Mouse (Mus musculus) frontal cortex, postnatal 25 days (tissue): Measurements from ENCODE around the gene Cxcl2.

Source experiments
- DNase-seq, 2 experiments: peaks; one replicate each; pipeline ENCODE4 v3.0.0; 2022; ENCODE audit warnings: low spot score in 2 of 2

Gene Cxcl2

DNA sequence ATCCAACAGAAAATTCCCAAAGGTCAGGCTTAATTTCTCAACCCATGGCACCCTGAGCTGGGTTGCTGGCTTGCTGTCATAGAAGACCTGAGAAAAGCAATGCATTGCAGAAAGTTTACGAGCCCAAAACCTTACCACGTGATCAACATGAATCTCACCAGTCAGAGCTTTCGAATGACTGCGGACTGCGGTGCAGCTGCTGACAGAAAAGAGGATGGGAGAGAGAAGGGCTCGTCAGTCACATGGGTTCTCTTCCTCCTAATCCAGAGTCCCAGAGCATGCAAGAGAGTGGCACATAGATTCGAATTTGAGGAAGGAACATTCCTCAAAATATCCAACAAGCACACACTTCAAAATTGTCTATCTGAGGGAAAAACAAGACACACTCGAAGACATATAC, 9.4 kb upstream of the Cxcl2 start:
- DNase-seq: no peak

DNA sequence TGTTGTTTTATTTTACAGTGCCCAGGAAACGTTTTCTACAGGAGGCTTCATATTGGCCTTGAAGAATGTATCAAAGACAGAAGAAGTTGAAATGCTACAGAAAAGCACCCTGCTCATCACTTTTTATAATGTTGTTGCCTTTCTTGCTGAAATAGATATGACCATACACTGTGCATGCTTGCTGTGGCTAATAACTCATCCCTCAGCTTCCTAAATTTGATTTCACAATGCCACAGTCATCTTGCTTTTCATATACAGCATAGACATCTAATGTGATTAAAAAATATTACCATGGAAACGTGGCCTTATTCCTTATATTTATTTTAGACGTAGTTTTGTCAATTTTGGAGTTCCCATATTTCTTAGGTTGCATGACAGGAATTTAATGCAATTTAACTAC, 6.2 kb upstream of the Cxcl2 start:
- DNase-seq: no peak

DNA sequence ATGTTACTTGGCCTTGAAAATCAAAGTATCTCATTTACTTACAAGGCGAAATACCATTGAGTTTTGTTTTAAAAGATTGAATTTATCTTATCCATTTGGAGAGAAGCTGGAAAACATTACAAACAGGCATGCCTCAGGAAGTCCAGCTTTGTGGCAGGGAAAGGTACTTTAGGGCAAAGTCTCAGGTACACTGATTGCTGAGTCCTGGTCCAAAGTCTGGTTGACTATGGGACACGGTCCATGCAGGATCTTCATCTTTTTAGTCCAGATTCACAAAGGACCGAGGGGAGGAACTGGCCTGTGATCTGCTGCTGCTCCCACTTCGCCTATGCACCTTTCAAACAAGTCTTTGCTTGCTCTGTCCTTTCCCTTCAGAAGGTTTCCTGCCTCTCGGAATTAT, 4.4 kb upstream of the Cxcl2 start:
- no peak for DNase-seq

GRCm38 (mm10) chr5:90900147-90900546, 3.5 kb upstream of the Cxcl2 start:
- DNase-seq: no peak

DNA sequence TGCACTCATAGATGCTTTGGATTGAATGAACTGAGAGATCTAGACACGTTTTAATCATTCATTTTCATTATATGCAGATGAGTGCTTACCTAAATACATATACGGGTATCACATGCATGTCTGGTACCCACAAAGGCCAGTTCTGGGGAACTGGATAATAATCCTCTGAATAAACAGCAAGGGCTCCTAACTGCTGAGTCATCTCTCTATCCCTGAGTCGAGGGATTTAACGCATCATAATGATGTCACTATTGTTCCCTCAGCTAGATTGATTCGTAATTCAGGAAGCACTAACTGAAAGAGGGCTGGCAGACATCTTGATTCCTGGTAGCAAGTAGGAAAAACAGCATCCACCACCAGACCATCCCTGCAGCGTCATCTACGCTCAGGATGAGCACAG, 3.0 kb upstream of the Cxcl2 start:
- DNase-seq: no peak

DNA sequence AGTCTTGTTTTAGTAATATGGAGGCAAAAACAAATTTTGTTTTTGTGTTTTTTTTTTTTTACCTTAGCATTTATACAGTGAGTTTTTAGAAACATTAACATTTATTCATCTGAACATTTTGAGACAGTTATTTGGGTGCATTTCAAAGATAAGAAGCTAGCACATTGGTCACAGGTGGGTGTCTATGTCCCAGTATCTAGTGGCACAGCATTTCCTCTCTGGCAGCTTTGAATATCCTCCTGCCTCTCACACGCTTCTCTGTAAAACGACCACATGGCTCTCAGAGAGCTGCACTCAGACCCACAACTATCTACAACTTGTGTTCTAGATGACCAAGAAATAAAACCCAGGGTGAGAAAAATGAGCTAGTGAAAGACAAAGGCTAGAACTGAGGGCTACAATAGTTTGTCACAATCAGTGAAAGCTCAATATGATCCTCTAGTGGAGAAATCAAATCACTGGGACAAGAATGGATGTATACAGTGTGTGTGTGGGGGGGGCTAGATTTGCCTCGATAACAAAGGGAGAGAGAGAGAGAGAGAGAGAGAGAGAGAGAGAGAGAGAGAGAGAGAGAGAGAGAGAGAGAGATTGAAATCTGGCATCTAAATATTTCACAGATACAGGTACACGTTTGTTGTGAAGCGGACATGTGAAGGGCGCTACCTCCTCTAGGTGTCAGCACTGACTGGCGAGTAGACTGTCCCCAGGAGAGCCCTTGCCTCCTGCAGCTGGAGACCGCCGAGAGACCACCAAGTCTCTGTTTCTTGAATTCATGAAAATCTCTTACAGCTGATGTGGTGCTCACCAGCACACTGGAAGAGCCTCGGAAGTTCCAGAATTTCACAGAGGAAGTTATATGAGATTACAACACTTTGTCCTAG, 1.1 kb upstream of the Cxcl2 start:
- DNase-seq: no peak

GRCm38 (mm10) chr5:90908983-90909382, 5.3 kb downstream of the Cxcl2 start:
- DNase-seq: peak; percentile 45 to 49

DNA sequence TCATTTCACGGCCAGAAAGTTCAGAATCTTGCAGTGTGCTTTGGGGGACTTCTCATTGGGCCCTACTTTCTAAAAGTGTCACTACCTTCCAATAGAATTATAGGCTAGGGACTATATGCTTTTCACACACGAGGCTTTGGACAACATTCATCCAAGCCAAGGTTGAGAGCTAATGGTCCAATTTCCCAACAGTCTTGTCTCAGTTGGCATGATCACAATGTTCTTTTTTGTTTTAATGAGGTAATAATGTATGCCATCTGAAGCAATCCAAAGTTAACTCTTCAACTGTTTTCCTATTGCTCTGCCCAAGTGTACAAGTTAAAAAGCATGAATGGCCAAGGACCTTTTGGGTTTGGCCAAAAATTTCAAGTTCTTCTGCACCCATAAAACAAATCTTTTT, 15.8 kb downstream of the Cxcl2 start:
- no peak for DNase-seq

DNA sequence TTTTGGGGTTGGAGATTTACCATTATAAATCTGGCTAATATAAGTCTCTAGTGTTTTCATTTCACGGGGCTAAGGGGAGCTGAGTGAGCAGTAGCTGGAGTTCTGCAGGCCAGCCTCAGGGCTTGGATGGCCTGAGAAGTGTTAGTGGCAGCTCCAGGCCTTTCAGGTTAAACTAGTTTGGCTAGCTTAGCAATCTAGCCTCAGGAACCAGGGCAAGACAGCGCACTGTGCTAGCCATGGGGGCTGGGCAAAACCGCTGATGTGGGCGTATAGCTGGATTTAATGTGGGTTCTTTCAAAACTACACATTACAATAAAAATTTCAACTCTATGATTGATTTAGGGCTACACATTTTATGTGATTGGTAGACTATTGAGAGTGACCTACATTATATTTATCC, 19.3 kb downstream of the Cxcl2 start:
- DNase-seq: no peak

- DNase-seq: no peak
These were observed 26.9 kb downstream of the Cxcl2 start for GRCm38 (mm10) chr5:90930546-90930945.

DNA sequence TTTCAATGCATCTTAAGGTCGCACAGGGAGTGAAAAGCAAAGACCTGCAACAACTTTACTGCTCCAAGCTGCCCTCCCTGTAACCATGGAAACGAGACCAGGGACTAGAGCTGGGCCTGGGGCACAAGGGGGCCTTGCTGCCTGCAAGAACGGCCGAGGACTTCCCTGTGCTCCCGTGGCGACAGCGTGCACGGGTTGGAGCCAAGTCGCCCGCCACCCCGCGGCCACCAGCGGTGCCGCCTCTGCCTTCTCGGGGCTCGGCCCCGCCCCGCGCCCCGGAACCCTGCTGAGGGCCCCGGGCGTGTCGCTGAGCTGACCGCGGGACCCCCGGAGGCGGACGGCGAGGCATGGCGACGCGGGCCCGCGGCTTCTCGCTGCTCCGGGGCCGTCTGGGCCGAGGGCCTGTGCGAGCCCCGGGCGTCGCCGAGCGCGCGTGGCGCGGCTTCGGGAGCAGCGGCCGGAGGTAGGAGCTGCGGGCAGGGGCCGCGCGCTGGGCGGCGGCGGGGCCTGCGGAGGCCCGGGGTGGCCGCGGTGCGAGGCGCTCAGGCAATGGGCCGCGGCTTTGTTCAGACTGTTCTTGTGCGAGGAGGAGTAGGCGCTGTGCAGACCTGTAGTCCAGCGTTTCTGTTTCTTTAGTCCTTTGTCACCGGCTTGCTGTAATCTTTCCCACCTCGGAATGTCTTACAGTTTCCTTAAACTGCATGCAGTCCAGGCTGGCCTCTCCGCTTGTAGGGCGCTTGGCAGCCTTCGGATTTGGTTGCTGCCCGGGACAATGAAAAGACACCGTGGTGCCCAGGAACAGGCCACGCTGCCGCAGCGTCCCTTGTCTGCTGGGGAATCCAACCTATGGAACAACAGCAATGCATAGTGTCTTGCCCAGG, 27.5 kb downstream of the Cxcl2 start, which contains the start of gene Mthfd2l:
Mthfd2l (plus strand) TSS at position 147 of the 881 bp plus-strand sequence.
- DNase-seq: peak; percentile 51 to 66

GRCm38 (mm10) chr5:90931911-90932310, 28.2 kb downstream of the Cxcl2 start:
- no peak for DNase-seq

DNA sequence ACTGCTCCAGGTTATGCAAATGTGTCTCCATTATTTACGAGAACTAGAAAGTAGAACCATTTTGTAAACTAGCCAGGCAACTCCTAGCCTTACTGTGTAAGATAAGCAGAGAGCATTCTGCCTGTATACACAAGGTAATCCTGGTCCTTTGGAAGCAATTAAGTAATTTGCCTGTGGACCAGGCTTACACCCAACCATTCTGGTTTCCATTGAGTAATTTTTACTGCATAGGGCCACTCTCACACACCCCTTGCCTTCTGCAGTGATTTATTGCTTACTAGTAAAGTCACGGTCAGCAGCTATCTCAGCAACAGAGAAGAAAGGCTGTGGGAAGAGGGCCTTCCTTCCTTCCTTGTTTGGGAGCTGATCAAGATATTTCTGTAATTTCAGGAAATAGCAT, 33.0 kb downstream of the Cxcl2 start:
- DNase-seq: no peak

DNA sequence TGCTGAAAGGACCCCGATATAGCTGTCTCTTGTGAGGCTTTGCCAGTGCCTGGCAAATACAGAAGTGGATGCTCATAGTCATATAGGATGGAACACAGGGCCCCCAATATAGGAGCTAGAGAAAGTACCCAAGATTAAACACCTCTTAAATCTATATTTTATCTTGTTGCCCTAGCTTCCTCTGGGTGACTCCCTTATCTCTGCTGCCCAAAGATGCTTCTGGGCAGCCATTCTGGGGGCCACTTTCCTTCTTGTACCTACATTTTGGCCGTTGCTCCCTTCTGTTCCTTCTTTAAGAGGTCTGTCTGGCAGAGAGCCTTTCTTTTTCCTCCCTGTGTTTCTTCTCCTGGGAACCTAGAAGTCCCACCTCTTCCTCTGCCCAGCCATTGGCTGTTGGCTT, 41.8 kb downstream of the Cxcl2 start:
- no peak for DNase-seq

DNA sequence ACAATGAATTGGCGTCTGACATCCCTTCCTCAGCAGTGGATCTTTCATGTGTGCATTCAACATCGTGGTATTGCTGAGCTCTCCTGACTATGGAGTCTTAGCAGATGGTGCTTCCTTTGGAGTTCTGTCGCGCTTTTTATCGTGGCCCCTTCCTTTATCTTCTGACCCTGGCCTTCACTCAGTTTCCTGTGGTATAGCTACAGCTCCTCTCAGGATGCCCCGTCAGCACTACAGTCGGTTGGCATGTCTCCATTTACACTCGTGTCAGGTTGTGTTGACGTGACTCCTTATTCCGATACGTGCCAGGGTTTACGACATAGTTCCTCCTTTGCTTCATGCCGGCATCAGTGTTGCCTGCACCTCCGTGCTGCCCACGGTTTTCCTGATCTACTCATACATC, 45.8 kb downstream of the Cxcl2 start:
- DNase-seq: no peak

DNA sequence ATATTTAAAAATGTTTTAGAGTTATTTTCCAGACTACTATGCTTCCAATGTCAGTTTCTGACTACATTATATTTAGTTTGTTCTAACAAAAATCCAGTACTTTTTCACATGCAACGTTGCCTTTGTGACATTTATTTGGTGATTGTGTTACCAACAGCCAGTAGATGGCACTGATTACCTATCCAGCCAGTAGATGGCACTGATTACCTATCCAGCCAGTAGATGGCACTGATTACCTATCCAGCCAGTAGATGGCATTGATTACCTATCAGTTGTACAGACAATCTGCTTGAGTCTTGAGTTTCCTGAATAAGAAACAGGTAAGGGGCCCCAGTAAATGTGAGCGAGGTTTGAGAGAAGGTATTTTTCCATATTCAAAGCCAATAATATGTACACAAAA, 47.8 kb downstream of the Cxcl2 start:
- peak in 1 of 2 experiments; percentile 22 for DNase-seq

DNA sequence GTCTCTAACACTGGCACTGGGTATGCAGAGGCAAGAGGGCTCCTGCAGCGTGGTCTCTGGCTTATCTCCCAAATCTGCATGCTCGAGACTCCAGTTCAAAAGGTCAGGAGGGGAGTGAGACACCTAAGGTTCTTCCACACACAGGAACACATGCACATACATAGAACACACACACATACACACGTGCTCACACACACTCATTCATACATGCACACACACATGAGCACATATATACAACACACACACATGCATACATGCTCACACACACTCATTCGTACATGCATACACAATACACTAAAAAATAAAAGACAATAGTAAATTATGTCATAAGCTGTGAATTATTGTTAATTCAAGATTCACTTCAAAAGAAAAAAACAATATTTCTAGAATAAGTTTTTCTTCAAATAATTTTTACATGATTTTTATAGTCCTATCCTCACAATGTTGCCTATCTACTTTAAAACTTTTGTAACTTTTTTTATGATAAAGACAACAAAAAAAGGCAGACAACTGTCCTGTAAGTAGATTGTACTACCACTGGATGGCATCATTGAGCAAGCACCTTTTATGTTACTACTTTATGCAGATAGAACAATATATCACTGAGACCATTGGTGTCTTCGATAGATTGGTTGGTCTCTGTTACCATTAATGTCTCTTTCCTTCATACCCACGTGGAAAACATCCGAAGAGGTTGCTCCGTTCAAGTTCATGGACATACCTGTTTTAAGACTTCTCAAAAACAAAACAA, 49.2 kb downstream of the Cxcl2 start:
- no peak for DNase-seq
